Mouse (Mus musculus) kidney, embryonic 14.5 days (tissue): ENCODE results near the gene Wscd2. TPM values are rescaled to one million over a fixed set of nuclear protein-coding genes. Genes with fewer than 3 reads are reported as not detected.

ENCODE experiments used
- ATAC-seq: fragments of 200-750 bp; cut with Nextera tagmentation; 2 replicates; pipeline ENCODE4 v1.8.0; 2017; ENCODE audit warnings: moderate number of reproducible peaks, mild to moderate bottlenecking, moderate TSS enrichment, moderate library complexity; ENCODE audit not compliant: low FRiP score, low TSS enrichment
- H3K27ac ChIP-seq: fragments of 300-500 bp; sonication (generic); 2 replicates; pipeline ENCODE4 v1.5.1; 2014; ENCODE audit warnings: low read depth, mild to moderate bottlenecking, low read length, moderate library complexity, mixed read lengths
- H3K27me3 ChIP-seq: fragments of 300-500 bp; sonication (generic); 2 replicates; pipeline ENCODE4 v1.6.1; 2014; ENCODE audit warnings: mild to moderate bottlenecking, low read length; ENCODE audit not compliant: control insufficient read depth, insufficient read depth
- H3K36me3 ChIP-seq: fragments of 300-500 bp; sonication (generic); 2 replicates; pipeline ENCODE4 v1.6.1; 2014; ENCODE audit warnings: low read length, mixed read lengths; ENCODE audit not compliant: control insufficient read depth, insufficient read depth
- H3K4me1 ChIP-seq: fragments of 300-500 bp; sonication (generic); 2 replicates; pipeline ENCODE4 v1.6.1; 2014; ENCODE audit warnings: low read length, mixed read lengths; ENCODE audit not compliant: control insufficient read depth, insufficient read depth
- H3K4me2 ChIP-seq: fragments of 300-500 bp; sonication (generic); replicated peaks from 2 replicates; pipeline ENCODE4 v1.6.1; 2014; ENCODE audit warnings: low read depth, mild to moderate bottlenecking, low read length
- H3K4me3 ChIP-seq: fragments of 300-500 bp; sonication (generic); 2 replicates; pipeline ENCODE4 v1.5.1; 2014; ENCODE audit warnings: mild to moderate bottlenecking, low read length
- H3K9ac ChIP-seq: fragments of 300-500 bp; sonication (generic); 2 replicates; pipeline ENCODE4 v1.6.1; 2014; ENCODE audit warnings: low read depth, mild to moderate bottlenecking, low read length, moderate library complexity
- H3K9me3 ChIP-seq: fragments of 300-500 bp; sonication (generic); 2 replicates; pipeline ENCODE4 v1.6.1; 2016; ENCODE audit warnings: low read length; ENCODE audit not compliant: control insufficient read depth
- WGBS: fragments of 180-500 bp; shearing (Covaris S2); extraction: QIAGEN DNeasy Blood & Tissue Kit; methylation state at CpG from one replicate; pipeline ENCODE4 v1.1.7; 2014; 5-methylcytosine and 5-hydroxymethylcytosine counted together
- polyA plus RNA-seq: library from polyadenylated mRNA; unstranded; fragments of >200 nt; fragmentation: Nextera tagmentation; extraction: Ambion mirVana; gene quantifications from 2 replicates; pipeline ENCODE4 v1.2.1, GENCODE M21; 2014

The Wscd2 gene
- polyA plus RNA-seq, 1 experiment from 2014 or later, result 3.7 TPM

DNA sequence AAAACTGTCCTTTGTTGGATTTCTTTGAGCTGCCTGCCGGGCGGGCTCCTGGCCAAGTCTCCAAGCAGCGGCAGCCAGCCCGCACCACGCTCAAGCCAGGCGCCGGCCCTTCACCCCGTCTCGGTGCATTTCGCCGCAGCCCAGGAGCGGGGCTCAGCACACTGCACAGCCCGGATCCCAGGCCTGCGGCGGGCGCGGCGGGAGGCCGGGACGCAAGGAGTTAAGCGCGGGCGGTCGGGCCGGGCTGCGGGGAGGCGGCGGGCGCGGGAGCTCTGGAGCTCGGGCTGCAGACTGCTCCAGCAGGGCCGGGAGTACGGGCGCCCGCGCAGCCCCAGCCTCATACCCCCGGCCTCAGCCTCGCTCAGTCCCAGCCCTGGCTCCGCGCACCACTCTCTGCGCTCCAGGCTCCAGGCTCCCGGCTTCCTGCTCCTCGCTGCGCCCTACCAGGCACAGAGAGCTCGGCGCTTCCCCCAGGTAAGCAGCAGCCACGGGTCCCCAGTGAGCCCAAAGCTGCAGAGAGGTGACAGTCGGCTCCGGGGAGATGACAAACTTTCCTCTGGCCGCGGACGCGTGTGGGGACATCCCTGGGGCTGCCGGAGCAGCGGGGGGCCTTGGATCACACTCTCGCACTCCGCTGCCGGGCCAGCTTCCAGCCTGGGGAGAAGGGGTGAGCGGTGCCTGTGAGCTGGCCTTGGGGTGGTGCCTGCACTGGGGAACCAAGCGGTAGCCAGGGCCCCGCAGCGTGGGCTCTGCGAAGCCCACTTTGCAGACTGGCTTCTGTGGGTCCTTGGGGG, 531 bp downstream of the Wscd2 start:
- Histone ChIP-seq H3K27me3 (peaks cover 16% of the 10 kb centered on the region), H3K27ac (no peak overlapping the region), H3K36me3 (no peaks in the 10 kb centered on the region)

DNA sequence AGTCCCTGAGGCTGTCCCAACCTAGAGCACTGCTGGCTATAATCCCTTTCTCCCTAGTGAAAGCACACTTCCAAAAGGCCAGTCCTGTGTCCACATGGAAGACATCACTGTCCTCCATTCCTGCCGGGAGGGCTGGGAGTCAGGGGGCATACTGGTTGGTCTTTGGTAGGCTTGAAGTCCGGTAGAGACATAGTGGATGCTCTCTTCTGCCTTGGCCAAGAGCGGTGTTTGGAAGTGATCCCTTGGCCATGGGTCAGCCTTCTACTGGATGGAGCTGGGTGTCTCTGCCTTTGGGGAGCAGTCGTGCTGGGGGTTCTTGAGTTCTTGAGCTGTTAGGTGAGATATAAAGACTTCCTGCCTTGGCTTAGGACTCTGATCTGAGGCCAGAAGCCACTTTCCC, 1.4 kb downstream of the Wscd2 start:
- H3K4me2 ChIP-seq, result peak overlapping the region; percentile 85
- no peaks in the 10 kb centered on the region for H3K9me3 ChIP-seq
- H3K4me3 ChIP-seq, result no peak overlapping the region; the same call in 1 of the 2 replicates
- H3K27me3 ChIP-seq, result peaks cover 16% of the 10 kb centered on the region
- no peak for ATAC-seq
- 0 out of 2 replicates have a peak overlapping the region, but pooled peaks have one; percentile 64 for H3K9ac ChIP-seq
- no peaks in the 10 kb centered on the region for H3K36me3 ChIP-seq
- peaks cover 5% of the 10 kb centered on the region; the same call in 1 of the 2 replicates for H3K4me1 ChIP-seq
- 69% methylated on average over 4 of the region's 4 CpGs for WGBS
- no peak overlapping the region for H3K27ac ChIP-seq

More for the DNA sequence above, 531 bp downstream of the Wscd2 start:
- Histone ChIP-seq H3K9ac (peak overlapping the region; percentile 64), H3K9me3 (no peaks in the 10 kb centered on the region), H3K4me3 (peak overlapping the region; percentile 47), H3K4me2 (peak overlapping the region; percentile 85), H3K4me1 (peaks cover 5% of the 10 kb centered on the region; the same call in 1 of the 2 replicates)
- peak; percentile 85 for ATAC-seq
- 2% methylated on average over 60 of the region's 63 CpGs for WGBS

DNA sequence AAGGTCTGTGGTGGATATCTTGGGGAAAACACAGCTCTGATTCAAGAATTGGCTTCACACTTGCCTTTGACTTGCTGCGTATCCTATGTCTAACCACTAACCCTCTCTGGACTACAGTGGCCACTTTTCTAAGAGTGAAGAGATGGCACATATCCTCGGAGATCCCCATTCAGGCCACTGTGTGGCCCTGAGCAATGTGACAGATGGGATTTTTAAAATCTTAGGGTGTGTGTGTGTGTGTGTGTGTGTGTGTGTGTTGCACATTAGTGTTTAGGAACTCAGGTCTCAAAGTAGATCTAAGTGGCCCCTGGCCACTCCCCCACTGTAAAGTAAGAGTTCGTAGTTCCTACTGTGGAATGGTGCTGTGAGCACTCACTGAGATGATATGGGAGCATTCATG, 1.9 kb downstream of the Wscd2 start:
- H3K27me3 ChIP-seq, result peaks cover 16% of the 10 kb centered on the region
- H3K27ac ChIP-seq, result no peak overlapping the region
- no peaks in the 10 kb centered on the region for H3K36me3 ChIP-seq
- no peak overlapping the region for H3K4me2 ChIP-seq
- H3K9me3 ChIP-seq, result no peaks in the 10 kb centered on the region
- 76% methylated on average over 3 of the region's 3 CpGs for WGBS
- no peak overlapping the region for H3K4me3 ChIP-seq
- no peak for ATAC-seq
- H3K4me1 ChIP-seq, result peaks cover 5% of the 10 kb centered on the region; the same call in 1 of the 2 replicates
- H3K9ac ChIP-seq, result no peak overlapping the region

DNA sequence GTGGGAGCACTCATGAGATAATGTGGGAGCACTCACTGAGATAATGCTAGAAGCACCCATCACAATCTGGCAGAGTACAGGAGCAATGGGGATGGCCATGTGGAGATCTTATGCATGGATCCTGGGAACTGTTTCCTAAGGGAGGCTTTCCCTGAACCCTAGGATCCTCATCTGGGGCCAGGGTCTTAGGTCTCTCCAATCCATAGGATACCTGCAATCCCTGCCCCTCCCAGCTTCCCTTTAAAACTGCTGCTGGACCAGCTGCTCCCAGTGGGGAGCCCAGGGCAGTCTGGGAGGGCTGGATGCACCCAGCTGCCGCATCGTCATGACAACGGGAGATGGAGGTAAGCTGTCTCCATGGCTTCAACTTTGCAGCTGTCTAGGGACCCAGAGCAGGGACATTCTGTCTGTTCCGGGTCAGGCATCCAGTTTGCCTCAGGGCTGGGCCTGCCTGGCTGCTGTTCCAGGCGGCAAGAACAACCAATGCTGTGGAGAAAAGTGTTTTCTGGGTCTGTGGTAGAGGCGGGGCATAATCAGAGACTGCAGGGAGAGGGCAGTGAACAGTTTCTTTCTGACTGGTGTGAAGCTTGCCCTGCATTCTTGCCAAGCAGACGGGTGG, 2.4 kb downstream of the Wscd2 start:
- Histone ChIP-seq H3K4me3 (no peak overlapping the region), H3K4me2 (no peak overlapping the region), H3K27ac (no peak overlapping the region), H3K9me3 (no peaks in the 10 kb centered on the region), H3K36me3 (no peaks in the 10 kb centered on the region), H3K4me1 (peaks cover 5% of the 10 kb centered on the region; the same call in 1 of the 2 replicates), H3K9ac (no peak overlapping the region), H3K27me3 (peaks cover 16% of the 10 kb centered on the region)
- no peak for ATAC-seq
- 15% methylated on average over 7 of the region's 7 CpGs for WGBS

DNA sequence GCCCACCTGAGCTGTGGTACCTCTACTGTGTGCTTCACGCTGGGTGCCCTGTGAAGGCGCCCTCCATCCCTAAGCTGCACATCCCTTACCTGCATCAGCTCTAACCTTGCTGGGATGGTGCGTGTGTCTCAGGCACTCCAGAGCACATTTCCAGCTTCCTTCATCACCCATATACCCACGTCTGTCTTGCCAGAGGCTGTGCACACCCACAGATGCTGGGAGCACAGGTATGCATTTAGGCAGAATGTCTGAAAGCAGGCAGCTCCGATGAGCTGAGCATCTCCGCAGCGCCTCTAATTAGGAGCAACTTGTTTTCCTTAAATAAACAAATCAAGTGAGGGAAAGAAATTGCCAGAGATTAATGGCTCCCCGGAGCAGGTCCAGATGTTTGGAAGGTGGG, 3.9 kb downstream of the Wscd2 start:
- no peak overlapping the region for H3K4me3 ChIP-seq
- no peak for ATAC-seq
- H3K4me1 ChIP-seq, result peaks cover 5% of the 10 kb centered on the region; the same call in 1 of the 2 replicates
- H3K27me3 ChIP-seq, result peaks cover 16% of the 10 kb centered on the region
- H3K9ac ChIP-seq, result no peak overlapping the region
- WGBS, result 61% methylated on average over 8 of the region's 8 CpGs
- H3K9me3 ChIP-seq, result no peaks in the 10 kb centered on the region
- H3K27ac ChIP-seq, result no peak overlapping the region
- no peaks in the 10 kb centered on the region for H3K36me3 ChIP-seq
- no peak overlapping the region for H3K4me2 ChIP-seq

DNA sequence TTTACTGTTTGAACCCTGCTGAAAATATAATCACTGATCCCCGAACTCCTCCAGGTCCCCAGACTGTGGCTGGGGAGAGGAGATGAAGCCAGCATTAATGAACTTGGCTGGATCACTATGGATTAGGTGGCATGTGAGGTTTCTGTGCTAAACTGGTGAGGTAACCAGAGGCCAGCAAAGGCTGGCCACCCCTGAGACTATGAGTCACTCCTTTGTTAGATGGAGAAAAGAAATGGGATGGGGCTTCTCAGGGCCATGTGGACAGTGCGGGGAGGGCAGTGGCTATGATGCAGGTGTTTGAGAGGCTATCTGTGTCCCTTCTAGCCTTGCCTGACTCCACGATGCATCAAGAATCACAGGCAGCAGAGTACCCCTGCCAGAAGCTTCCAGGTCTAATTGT, 6.8 kb downstream of the Wscd2 start:
- peaks cover under 1% of the 10 kb centered on the region; the same call in 1 of the 2 replicates for H3K27me3 ChIP-seq
- H3K4me3 ChIP-seq, result no peak overlapping the region
- 79% methylated on average over 3 of the region's 3 CpGs for WGBS
- H3K36me3 ChIP-seq, result no peaks in the 10 kb centered on the region
- H3K9me3 ChIP-seq, result no peaks in the 10 kb centered on the region
- no peaks in the 10 kb centered on the region for H3K4me1 ChIP-seq
- ATAC-seq, result no peak
- H3K4me2 ChIP-seq, result no peak overlapping the region
- H3K9ac ChIP-seq, result no peak overlapping the region
- H3K27ac ChIP-seq, result no peak overlapping the region

DNA sequence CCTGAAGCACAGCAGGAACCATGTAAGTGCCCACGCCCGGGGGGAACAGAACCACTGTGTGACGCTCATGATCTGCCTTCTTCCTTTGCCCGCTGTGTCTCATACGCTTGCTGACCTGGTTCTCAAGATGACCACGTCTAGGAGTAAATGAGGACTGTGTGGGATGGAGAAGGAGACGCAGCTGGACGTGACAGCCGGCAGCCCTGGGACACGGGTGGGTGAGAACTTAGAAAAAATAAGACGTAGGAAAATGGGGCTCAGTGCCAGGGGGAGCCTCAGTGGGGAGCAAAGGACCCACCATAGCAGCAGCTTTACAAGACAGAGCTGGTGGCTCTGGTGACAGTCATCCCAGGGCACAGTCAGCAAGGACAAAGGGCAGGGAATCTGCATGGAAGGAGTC, 9.3 kb downstream of the Wscd2 start:
- H3K9ac ChIP-seq, result no peak overlapping the region
- WGBS, result 82% methylated on average over 11 of the region's 11 CpGs
- no peak for ATAC-seq

DNA sequence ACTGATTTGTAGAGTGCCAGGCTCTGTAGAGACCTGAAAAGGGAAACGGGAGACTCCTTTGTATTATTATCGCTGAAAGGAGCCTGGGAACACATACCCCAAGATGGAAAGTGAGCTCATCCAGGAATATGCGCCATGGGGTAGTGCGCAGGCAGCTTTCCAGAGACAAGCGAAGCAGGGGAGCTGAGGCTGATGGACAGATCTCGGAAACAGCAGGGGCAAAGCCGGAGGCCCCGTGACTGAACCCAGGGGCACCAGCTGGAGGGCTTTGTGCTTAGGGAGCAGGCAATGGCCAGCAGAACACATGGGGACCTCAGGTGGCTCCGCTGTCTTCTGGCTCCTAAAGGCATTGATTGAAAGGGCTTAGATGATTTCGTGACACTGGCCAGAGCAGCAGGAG, 13.1 kb downstream of the Wscd2 start:
- WGBS, result 24% methylated on average over 10 of the region's 10 CpGs
- Histone ChIP-seq H3K27me3 (no peaks in the 10 kb centered on the region), H3K9ac (no peak overlapping the region), H3K4me3 (no peak overlapping the region), H3K27ac (no peak overlapping the region), H3K4me1 (peaks cover 10% of the 10 kb centered on the region; the same call in 1 of the 2 replicates), H3K9me3 (no peaks in the 10 kb centered on the region), H3K36me3 (no peaks in the 10 kb centered on the region), H3K4me2 (no peak overlapping the region)
- no peak for ATAC-seq

More for the DNA sequence above, 9.3 kb downstream of the Wscd2 start:
- no peaks in the 10 kb centered on the region for H3K9me3 ChIP-seq
- no peaks in the 10 kb centered on the region for H3K4me1 ChIP-seq
- H3K27ac ChIP-seq, result no peak overlapping the region
- no peaks in the 10 kb centered on the region for H3K36me3 ChIP-seq
- no peak overlapping the region for H3K4me3 ChIP-seq
- no peak overlapping the region for H3K4me2 ChIP-seq
- no peaks in the 10 kb centered on the region for H3K27me3 ChIP-seq

DNA sequence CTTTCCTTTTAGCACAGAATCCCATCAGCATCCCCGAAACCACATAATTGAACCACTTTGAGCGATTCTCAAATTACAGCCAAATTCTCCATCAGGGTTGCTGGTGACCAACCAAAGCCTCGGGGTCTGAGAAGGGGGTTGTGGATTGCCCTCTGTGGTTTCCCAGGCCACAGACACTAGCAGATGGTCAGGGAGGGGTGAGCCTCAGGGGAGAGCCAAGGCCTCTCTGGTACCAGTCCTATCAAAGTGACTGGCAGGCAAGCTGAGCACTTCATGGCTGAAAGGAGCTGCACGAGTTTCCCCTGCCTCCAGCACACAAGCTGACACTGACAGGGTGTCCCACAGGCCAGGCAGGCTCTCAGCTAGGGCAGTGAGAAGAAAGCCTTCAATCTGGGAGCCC, 14.5 kb downstream of the Wscd2 start:
- H3K36me3 ChIP-seq, result no peaks in the 10 kb centered on the region
- WGBS, result 15% methylated on average over 4 of the region's 4 CpGs
- H3K9me3 ChIP-seq, result no peaks in the 10 kb centered on the region
- H3K27ac ChIP-seq, result no peak overlapping the region
- peaks cover 10% of the 10 kb centered on the region; the same call in 1 of the 2 replicates for H3K4me1 ChIP-seq
- H3K4me2 ChIP-seq, result no peak overlapping the region
- no peak overlapping the region for H3K4me3 ChIP-seq
- ATAC-seq, result no peak
- no peak overlapping the region for H3K9ac ChIP-seq
- no peaks in the 10 kb centered on the region for H3K27me3 ChIP-seq
